Mouse (Mus musculus): ENCODE data around the gene Ptn. TPM values are rescaled to one million over a fixed set of nuclear protein-coding genes. Genes with fewer than 3 reads are reported as not detected.

Ptn gene
- polyA plus RNA-seq (2012; ENCODE audit: insufficient read depth, insufficient read length, missing spikeins), result 1.5 and 1.6 TPM in 2 replicates

DNA sequence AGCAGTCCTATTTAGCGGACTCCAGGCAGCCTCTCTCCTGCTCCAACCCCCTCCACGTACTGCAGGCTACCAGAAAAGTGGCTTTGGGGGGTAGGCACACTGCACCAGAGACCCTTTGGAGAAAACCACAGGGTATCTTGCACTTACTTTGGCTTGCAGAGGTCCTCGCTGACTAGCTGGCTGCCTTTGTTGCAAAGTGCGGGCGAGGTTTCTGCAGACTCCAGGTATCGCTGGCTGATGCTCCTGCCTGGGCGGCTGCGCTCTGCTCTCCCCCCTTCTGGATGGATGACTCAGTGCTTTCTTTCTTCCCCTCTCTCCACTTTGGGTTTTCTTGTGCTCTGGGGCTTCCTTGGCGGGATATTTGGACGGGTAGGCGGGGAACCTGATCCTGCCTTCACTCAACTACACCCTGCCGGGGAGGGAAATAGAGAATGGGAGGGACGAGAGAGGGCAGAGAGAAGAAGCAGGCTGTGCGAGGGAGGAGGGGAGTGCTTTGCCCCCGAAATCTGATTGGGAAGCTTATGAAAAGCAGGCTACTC is at the start of gene Ptn:
TSS of gene Ptn (minus strand) at position 474 of the 539 bp plus-strand sequence.
- no peak within 1 kb of the TSS for H3K4me3 ChIP-seq (ENCODE audit: insufficient read depth, low read depth, low read length)
- H3K4me1 ChIP-seq (ENCODE audit: control insufficient read depth, insufficient read depth, insufficient read length, low read length), result no peaks in the 10 kb centered on the region
- H3K27ac ChIP-seq (replicated peaks; ENCODE audit: low read depth, low read length), result no peak within 1 kb of the TSS

DNA sequence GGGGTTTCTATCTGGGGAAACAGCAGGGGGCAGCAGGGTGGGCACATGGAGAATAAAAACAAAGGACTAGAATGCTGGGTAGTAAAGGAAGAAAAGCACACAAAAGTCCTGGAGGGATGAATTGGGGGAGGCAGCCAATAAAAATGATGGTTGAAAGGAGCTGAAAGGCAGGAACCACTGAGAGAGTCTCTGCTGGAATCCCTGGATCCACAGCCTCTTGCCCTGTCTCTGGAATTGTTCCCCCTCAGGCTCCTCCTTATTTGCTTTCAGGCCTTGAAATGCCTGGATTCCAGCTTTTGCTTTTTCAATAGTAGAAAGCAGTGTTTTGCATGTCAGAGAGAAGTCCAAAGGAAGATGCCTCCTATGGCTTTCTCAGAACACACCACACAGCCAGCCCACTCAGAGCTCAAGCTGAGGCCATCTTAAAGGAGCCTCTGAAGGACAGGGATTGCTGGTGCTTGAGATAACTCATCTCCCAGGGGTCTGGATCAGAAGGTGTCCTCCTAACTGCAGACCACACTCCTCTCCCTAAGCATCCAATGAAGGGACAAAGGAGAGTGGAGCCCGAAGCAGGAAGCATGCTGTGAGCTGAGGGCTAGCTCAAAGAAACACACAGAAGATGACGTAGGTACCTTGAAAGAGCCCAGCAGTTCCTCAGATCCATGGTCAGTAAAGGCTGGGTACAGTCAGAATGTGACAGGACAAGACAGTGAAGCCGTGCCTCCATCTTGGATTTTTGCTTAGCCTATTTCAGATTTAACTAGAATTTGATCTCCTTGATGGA is 48.4 kb upstream of the Ptn start:
- H3K27ac ChIP-seq (replicated peaks; ENCODE audit: low read depth, low read length), result no peak overlapping the region
- H3K4me1 ChIP-seq (ENCODE audit: control insufficient read depth, insufficient read depth, insufficient read length, low read length), result no peaks in the 10 kb centered on the region
- no peak overlapping the region for H3K4me3 ChIP-seq (ENCODE audit: insufficient read depth, low read depth, low read length)

DNA sequence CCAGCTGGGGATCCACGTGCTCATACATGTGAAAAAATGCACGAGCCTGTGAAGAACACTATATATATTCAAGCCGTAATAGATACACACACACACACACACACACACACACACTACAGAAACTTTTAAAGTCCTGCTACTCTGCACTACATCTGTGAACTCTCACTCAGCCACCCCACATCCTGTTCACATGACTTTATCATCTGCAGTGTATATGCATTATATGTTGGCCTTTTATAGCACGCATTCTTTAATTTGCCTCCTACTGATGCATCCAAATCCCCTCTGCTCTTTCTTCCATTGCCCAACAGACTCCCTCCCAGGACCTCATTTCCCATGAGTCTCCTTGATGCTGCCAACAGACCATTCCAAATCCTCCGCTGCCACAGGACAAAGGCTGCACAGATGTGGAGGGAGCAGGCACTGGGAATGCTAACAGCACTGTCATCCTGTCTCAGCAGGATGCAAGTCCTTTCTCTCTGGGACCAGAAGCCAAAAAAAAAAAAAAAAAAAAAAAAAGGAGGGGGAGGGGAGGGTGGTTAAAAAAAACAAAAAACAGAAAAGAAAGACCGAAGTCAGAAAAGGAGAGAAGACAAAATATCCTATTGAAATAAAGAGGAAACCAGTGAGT is 47.7 kb upstream of the Ptn start:
- Histone ChIP-seq H3K4me3 (ENCODE audit: insufficient read depth, low read depth, low read length) (no peak overlapping the region), H3K4me1 (ENCODE audit: control insufficient read depth, insufficient read depth, insufficient read length, low read length) (no peaks in the 10 kb centered on the region), H3K27ac (replicated peaks; ENCODE audit: low read depth, low read length) (no peak overlapping the region)

DNA sequence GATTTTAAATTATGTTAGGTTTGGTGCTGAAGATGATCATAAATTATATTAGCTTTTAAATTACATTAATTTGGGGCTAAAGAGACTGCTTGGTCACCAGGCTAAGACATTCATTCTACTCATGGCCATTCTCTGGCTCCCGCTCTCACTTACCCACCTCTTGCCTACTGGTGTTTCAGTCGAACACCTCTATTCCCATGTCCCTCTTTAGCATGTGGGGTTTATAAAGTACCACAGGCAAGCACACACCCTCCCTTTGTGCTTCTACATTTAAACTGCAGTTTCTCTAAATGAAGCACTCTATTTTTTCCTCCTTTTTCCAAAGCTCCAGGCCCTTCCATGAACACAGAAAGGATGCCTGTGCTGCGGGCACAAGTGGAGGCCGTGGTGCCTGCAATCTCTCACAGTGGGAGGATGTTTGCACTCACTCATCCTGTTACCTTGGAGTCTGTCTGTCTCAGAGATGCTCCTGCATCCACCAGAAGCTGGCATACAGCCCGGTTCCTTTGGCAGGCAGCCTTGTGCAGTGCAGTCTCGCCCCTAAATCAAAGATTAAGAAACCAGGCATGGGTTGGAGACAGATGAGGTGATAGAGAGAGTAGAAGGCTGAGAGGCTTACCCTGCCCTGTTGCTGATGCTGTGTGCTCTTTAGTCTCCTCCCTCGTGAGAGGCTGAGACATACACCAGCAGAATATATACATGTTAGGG is 40.6 kb upstream of the Ptn start:
- Histone ChIP-seq H3K4me1 (ENCODE audit: control insufficient read depth, insufficient read depth, insufficient read length, low read length) (no peaks in the 10 kb centered on the region), H3K4me3 (ENCODE audit: insufficient read depth, low read depth, low read length) (no peak overlapping the region), H3K27ac (replicated peaks; ENCODE audit: low read depth, low read length) (no peak overlapping the region)

DNA sequence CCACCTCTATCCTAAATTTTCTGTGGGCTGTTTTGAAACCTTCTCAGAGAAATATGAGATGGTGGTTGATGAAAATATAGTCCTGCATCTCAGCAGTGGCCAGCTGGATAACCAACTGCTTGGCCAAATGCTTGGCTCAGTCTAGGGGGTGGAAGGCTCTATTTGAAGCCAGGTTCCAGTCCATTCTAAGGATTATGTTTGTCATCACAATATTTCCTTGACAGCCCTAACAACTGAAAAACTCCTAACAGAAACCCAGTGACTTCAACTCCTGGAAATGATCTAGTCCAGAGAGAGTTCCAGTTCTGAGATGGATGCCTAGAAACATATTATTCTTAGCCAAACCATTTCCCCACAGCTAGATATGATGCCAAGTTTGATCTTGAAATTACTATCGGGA is 35.3 kb upstream of the Ptn start:
- Histone ChIP-seq H3K4me3 (ENCODE audit: insufficient read depth, low read depth, low read length) (no peak overlapping the region), H3K27ac (replicated peaks; ENCODE audit: low read depth, low read length) (no peak overlapping the region), H3K4me1 (ENCODE audit: control insufficient read depth, insufficient read depth, insufficient read length, low read length) (no peaks in the 10 kb centered on the region)

DNA sequence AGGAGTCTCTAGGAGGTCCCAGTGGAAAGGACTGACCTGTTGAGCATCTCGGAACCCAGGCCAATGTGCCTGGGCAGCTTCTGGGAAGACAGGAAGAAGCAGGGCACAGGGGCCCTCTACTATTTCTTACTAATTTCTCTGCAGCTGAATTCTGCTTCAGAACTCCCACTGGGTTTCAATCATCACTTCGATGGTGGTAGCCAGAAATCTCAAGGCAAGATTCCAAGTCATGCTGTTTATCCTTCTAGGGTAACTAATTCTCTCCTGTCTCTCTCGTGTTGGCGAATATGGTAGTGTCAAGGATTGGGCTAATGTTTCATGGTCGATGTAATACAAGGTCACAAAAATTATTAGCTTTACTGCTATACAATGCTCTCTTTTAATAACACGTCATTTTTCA is 34.2 kb upstream of the Ptn start:
- H3K4me3 ChIP-seq (ENCODE audit: insufficient read depth, low read depth, low read length), result no peak overlapping the region
- no peak overlapping the region for H3K27ac ChIP-seq (replicated peaks; ENCODE audit: low read depth, low read length)
- H3K4me1 ChIP-seq (ENCODE audit: control insufficient read depth, insufficient read depth, insufficient read length, low read length), result no peaks in the 10 kb centered on the region

DNA sequence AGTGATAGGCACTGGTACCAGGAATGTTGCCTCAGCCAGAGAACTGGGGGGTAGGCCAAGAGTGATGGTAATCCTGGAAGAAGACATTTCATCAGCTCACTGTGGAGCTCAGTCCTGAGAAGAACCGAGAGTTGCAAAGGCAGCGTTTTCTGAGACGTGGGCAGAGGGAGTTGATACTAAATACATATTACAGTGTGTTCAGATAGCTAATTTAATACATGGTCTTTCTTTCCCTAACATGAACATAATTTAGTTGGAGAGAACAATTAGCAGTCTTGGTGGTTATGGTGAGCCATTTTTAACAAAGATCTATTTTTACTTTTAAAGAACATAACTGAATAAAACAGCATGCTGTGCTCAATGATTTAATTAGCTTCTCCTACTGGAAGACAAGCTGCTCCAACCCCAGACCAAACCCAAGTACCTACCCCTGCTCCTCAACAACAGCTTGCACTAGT is 33.0 kb upstream of the Ptn start:
- no peak overlapping the region for H3K27ac ChIP-seq (replicated peaks; ENCODE audit: low read depth, low read length)

DNA sequence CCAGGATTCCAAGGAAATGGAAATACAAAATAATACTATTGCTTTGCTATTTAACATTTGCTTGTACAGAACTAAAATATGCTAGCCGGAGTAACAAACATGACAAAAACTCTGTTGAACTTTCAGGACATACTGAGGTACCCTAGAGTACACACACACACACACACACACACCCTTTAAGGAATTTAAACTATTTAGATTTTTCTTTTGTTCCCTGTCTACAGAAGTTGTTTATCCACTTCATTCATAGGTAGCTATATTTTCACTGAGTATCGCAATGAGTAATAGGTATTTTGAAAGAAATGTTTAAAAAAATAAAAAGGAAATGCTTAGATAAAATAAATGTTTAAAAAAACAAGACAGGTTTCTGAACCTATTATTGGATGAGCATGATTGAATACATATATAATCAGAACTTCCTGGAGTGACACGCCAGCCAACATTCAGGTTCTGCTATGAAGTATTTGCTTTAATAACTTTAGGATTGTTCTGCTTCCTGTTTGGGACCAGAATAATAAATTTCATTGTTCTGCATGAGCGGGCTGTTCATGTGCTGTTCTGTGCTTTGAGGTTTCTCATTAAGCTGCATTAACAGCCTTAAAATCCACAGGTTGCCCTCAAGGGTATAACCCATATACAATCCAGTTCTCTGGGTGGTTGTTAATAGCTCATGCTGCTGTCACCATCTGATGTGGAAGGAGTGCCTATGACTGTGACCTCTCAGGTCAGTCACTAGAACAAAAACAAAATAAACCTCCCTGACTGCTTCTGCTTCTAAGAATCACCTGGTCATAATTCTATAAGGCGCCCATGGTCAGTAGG is 32.3 kb upstream of the Ptn start:
- H3K27ac ChIP-seq (replicated peaks; ENCODE audit: low read depth, low read length), result no peak overlapping the region
- no peaks in the 10 kb centered on the region for H3K4me1 ChIP-seq (ENCODE audit: control insufficient read depth, insufficient read depth, insufficient read length, low read length)
- H3K4me3 ChIP-seq (ENCODE audit: insufficient read depth, low read depth, low read length), result no peak overlapping the region

More for the DNA sequence above, 33.0 kb upstream of the Ptn start:
- no peak overlapping the region for H3K4me3 ChIP-seq (ENCODE audit: insufficient read depth, low read depth, low read length)
- H3K4me1 ChIP-seq (ENCODE audit: control insufficient read depth, insufficient read depth, insufficient read length, low read length), result no peaks in the 10 kb centered on the region

DNA sequence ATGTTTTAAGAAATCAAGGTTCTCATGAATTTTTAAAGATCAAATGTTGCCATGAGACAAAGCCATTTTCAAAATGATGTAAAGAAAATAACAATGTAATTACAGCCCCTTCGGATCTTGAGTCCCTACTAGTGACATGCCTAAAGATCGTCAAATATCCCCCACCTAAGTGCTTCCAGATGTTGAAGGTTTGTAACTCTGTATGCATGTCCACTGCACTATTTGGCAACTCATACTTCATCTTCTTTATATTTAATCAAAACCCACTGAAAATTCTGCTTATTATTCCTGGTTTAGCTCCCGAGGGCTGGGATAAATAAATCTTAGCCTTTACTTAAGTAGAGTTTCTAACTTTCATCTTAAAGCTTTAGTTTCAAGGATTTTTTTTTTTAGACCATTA is 31.7 kb upstream of the Ptn start:
- H3K4me1 ChIP-seq (ENCODE audit: control insufficient read depth, insufficient read depth, insufficient read length, low read length), result no peaks in the 10 kb centered on the region
- no peak overlapping the region for H3K27ac ChIP-seq (replicated peaks; ENCODE audit: low read depth, low read length)
- H3K4me3 ChIP-seq (ENCODE audit: insufficient read depth, low read depth, low read length), result no peak overlapping the region

DNA sequence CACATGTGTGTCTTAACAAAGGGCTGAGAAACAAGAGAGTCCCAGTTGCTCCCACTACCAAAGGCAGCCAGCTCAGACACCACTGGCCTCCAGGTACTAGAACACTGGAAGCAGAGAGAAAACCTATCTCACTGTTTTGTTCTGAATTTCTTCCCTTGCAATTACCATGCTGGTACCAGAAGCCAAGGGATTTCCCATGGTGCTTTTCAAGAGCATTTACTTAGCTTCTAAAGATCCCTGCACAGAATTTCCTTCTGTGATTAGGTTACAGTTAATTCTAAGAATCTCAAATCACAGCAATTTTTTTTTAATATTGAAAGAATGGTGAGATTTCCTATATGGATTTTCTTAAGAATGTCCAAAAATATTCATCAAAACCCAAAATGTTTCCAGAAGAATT is 31.2 kb upstream of the Ptn start:
- Histone ChIP-seq H3K4me3 (ENCODE audit: insufficient read depth, low read depth, low read length) (no peak overlapping the region), H3K4me1 (ENCODE audit: control insufficient read depth, insufficient read depth, insufficient read length, low read length) (no peaks in the 10 kb centered on the region), H3K27ac (replicated peaks; ENCODE audit: low read depth, low read length) (no peak overlapping the region)

DNA sequence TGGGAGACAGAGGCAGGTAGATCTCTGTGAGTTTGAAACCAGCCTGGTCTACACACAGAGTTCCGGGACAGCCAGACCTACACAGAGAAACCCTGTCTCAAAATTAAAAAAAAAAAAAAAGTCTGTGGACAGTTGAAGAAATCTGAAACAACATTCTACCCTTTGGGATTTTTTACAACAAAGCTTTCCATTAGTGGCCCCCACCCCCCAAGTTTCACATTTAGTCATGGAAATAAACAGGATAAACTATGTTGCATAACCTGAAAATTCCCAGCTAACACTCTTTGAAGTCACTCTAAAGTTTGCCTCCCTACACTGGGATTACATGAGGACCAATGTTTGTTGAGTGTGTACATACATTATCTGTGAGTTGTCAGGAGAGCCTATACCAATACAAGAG is 28.7 kb upstream of the Ptn start:
- H3K4me1 ChIP-seq (ENCODE audit: control insufficient read depth, insufficient read depth, insufficient read length, low read length), result no peaks in the 10 kb centered on the region
- no peak overlapping the region for H3K4me3 ChIP-seq (ENCODE audit: insufficient read depth, low read depth, low read length)
- H3K27ac ChIP-seq (replicated peaks; ENCODE audit: low read depth, low read length), result no peak overlapping the region

DNA sequence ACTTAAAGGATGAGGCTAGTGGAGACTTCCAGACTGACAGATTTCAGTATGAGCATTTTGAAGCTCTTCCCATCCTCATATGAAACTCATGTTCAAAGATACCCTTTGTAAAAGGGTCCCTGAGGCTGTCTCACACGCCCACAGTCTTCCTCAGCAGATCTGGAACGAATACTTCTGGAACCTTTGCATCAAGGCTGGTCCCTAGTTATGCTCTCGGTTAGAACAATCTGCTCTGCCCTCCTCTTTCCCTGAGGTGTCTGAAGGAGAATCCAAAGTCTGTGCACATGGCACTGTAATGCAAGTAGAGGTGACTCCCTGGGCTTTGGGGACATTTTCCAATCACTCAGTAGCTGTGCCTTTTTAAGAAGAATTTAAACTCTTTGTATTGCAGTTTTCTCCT is 25.3 kb upstream of the Ptn start:
- no peaks in the 10 kb centered on the region for H3K4me1 ChIP-seq (ENCODE audit: control insufficient read depth, insufficient read depth, insufficient read length, low read length)
- H3K27ac ChIP-seq (replicated peaks; ENCODE audit: low read depth, low read length), result no peak overlapping the region
- no peak overlapping the region for H3K4me3 ChIP-seq (ENCODE audit: insufficient read depth, low read depth, low read length)

DNA sequence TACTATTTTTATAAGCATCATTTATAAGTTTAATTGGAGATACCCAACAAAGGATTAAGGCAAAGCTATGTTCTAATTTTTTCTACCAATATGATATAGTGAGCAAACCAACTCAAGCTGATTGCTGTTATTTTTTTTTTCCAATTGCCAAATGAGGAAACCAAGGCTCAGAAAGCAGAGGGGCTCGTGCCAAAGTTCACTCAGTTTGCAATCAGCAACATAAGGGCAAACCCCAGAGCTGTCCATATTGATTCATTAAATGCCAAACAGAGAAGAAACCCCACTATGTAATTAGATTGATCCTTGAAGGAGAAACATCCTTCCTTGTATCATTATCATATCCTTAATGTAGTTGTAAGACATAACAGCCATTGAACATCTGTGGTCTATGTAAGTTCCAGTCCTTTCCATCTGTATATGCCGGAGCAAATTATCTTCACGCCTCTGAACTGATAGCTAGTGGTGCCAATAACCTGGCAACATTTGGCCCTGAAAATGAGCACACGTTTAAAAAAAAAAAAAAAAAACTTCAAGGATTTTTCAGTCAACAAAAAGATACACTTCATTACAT is 24.8 kb upstream of the Ptn start:
- H3K27ac ChIP-seq (replicated peaks; ENCODE audit: low read depth, low read length), result no peak overlapping the region
- no peak overlapping the region for H3K4me3 ChIP-seq (ENCODE audit: insufficient read depth, low read depth, low read length)
- H3K4me1 ChIP-seq (ENCODE audit: control insufficient read depth, insufficient read depth, insufficient read length, low read length), result no peaks in the 10 kb centered on the region

DNA sequence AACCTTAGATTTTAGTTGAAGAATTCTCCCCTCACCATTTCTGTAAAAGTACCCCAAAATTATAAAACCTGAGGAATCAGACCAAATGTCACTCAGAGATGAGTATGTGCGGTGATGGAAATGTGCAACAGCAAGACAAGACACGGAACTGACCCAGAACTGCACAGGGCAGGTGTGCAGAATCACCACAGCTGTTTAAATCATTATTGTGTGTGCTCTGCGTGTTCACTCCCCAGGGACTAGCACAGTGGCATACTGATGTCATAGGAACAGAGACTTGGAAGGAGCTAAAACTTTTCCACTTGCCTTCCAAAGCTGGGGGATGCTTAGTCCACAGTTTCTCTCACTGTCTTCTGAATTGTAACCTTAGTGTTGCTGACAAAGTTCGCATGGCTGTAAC is 22.7 kb upstream of the Ptn start:
- Histone ChIP-seq H3K4me1 (ENCODE audit: control insufficient read depth, insufficient read depth, insufficient read length, low read length) (no peaks in the 10 kb centered on the region), H3K27ac (replicated peaks; ENCODE audit: low read depth, low read length) (no peak overlapping the region), H3K4me3 (ENCODE audit: insufficient read depth, low read depth, low read length) (no peak overlapping the region)

Data from brown adipose tissue, adult 24 weeks (tissue).